Mouse (Mus musculus): ENCODE data around the gene Gpr141.

DNA sequence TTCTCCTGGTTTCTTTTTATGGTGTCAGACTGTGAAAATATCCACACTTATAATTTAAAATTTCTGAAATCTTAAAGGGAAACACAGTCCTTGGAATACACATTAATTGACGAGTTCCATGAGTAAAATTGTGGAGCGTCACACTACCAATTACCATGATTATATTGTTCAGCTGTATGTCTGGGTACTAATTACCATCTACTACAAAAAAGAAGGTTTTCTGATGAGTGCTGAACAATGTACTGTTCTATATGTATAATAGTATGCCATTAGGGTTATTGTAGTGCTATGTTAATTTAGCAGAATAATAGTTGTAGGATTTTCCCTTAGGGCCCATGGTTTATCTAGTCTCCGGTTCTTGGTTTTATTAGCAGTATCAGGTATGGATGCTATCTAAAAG lies 29.1 kb downstream of the Gpr141 start:
- TF ChIP-seq CTCF (IDR thresholded peaks at IDR 0.05; ENCODE audit: control insufficient read depth, insufficient read depth, insufficient replicate concordance, low read depth, low read length) (no peak), POLR2A (IDR thresholded peaks at IDR 0.05; ENCODE audit: control insufficient read depth, low read depth, low read length) (no peak)
